Mouse (Mus musculus): ENCODE results near the gene Zfp536.

Zfp536 gene

DNA sequence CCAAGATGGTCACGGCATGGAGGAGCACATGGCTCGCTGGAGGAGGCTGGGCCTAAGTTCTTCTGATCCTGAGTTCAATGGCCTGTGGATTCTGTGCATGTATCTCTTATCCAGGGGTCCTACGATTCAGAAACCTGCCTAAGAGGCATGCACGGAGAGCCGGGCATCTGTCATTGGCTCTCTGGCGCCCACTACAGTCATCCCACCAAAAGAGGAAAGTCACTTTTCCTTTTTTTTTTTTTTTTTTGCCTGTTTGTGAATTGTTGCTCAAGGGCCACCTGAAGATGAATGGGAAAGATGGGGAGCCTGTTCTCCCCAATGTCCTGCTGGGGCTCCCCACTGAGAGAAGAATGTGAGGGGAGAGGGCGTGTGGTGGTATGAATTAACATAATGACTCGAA is 301.7 kb downstream of the Zfp536 start:
- DNase-seq (ENCODE audit: low spot score): no peak

DNA sequence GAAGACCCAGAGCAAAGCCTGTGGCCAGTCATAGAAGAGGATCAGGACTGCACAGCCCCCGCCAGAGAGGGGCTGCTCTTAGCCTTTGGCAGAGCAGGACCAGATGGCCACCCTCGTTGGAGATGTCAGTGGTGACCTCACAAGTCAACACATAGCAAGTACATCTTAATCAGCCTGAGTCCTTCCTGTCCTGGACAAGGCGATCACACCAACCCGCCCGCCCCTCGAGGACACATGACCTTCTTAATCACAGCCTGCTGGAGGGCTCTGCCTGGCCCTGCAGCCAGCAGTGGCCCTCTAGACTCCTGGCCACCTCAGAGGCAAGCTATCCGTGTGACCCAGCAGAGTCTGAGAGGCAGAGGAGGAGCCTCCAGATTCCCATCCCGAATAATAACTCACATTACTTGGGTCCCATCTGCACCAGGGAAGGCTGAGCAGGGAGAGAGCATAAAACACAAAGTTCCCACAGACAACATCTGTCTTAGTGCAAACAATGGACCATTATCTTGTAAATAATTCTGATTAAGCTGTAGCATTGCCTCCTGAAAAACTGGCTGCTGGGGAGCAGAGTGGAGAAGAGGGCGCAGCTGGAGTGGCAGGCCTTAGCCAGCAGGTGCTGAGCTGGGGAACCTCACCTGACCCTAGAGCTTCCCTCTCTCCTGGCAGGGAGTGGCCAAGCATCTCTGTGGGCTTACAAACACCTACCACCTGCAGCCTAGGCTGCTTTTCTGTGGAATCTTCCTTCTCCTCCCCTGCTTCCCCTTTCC is 306.8 kb downstream of the Zfp536 start:
- no peak for DNase-seq (ENCODE audit: low spot score)

DNA sequence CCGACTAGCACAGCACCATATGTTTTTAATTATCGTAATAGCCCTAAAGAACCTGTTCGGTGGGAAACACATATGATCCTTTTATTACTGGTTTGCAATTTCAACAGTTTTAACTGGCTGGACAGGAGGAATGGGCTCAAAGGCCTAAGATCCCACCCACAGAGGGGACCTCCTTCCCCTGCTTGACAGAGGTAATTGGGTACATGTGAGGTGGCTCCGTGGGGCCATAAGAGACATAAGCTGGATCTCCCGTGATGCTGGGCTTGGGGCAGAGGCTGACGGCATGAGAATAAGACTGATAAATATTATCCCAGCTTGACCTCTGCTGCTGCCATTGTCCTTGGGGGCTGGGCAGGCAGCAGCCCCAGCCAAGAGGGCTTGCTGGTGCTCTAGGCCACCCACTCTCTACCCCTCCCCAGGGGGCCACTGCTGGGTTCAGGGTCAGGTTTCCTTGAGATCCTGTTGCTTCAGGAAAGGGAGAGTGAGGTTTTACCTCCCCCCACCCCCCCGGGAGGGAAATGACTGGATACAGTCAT is 309.2 kb downstream of the Zfp536 start:
- DNase-seq (ENCODE audit: low spot score): no peak

DNA sequence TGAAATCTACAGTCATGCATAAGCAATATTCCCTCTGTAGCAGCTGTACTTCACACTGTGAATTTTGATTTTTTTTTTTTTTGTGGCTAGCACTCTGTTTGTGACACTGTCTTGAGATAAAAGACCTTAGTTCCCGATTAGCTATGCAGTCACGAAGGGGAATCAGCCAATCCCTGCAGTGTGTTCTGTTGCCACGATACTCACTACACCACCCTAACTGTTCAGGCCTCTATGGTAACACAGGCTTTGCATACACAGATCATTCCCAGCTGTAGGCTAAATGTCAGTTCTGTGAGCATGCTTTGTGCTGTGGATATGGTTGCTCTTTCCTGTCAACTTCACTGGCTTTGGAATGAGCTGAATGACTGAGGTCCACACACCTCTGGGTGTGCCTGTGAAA is 325.9 kb downstream of the Zfp536 start:
- no peak for DNase-seq (ENCODE audit: low spot score)

DNA sequence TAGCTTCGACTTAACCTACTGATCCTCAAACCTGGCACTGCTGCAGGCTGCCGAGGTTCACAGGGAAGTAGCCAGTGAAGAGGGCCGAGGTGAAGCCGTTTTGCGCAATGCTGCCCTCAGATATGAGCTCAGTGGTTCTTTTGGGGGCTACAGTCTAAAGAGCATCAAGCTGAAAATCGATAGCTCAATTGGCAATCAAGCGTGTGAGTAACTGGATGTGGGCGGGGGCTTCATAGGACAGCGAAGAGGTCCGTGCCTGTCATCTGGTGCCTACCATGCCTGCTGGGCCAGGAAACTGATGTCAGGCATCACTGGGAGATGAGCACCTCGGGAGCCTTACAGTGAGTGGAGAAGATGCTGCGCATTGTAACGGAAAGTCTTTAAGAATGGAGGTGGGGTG is 333.5 kb downstream of the Zfp536 start:
- DNase-seq (ENCODE audit: low spot score): no peak

DNA sequence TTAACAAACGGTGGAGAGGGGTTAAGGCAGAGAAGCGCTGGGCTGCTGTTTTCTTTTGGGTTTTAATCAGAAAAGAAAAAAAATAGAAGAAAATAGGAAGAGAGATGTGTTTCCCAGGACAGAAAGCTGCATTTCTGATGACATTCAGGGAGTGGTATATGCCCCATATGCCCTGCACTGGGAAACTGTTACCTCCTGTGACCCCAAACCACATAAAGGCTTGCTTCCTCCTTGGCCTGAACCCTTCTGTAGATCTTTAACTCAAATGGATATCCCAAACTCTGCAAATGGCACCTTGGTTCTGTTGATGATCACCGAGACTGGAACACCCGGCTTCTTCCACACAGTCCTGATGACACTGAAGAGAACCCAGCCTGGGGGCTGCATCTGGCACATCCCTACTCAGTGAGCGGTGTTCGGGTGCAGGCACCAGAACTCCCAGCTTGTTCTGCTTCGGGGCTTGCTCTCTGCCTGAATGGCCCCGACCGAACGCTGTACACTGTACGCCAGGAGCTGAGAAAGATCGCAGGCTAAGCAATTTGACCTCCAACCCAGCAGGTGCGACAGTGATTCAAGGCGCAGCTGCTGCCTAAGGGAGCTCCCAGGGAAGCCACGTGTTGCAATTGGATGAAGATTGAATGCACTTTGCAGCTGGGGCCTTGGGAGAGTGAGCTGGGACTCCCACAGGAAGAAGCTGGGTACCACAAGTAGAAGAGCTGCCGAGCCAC is 334.2 kb downstream of the Zfp536 start:
- DNase-seq (ENCODE audit: low spot score): no peak

DNA sequence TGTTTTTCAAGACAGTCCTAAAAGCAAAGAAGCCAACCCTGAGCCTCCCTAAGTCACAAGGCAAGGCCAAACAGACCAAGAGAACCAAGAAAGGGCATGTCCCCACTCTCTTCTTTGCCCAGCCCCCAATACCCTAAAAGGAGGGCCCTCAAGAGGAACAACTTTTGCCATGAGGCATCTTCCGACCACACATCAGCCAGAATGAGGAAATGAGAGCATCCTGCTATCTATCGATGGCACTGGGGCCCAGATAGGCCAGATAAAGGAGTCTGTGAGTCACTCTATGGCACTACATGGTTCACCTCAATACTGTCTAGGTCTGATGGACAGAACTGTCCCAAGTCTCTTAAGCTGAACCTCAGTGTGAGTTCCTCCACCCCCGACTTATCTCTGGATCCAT is 335.6 kb downstream of the Zfp536 start:
- DNase-seq (ENCODE audit: low spot score): no peak

DNA sequence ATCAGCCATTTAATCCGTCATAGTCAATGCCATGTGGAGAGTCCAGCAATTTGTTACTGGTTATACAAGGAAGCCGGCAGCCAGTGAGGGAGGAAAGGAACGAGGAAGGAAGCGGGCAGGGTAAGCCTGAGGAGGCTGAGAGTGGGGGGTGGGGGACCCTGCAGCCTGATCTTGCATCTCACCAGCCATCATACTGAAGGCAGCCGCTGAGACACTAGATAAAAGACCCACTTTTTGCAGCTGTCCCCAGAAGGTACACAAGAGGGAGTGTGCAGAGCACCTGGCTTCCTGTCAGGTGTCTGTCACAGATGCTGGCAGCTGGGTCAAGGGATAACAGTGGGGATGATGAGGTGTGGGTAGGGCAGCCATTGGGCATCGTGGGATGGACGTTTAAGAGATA is 340.3 kb downstream of the Zfp536 start:
- DNase-seq (ENCODE audit: low spot score): no peak

DNA sequence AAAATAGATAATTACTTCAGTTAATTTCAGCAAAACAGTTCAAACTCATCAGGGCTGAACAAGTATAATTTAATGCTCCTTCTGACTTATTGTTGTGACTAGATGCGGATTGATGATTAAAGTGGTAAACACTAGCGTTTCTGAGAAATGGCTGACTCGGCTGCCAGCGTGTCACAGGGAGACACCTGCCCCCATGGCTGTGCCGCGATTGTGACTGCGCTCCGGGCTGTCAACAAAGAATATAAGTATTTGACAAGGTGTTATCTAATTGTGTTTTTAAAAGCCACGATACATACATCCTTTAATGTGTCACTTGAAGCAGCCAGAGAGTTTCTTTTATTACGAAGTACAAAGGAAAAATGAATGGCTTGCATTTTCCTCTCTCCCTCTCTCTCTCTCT is 342.0 kb downstream of the Zfp536 start:
- DNase-seq (ENCODE audit: low spot score): no peak

DNA sequence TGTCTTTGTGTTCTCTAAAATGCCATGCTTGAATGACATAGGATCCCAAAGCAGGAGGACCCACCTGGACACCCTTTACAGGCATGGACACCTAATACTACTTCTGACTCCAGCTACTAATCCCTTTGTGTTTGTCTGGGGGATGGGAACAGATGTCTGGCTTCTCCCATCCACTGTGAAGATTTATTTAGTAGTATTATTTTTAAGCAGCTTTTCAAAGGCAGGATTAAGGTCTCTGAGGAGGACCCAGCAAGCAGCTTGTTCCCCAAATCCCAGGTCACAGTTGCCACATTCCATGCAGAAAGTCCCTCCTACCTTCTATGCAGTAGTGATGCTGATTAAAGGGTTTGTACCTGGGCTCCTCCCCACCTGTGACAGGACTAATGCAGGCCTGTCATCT is 347.4 kb downstream of the Zfp536 start:
- no peak for DNase-seq (ENCODE audit: low spot score)

DNA sequence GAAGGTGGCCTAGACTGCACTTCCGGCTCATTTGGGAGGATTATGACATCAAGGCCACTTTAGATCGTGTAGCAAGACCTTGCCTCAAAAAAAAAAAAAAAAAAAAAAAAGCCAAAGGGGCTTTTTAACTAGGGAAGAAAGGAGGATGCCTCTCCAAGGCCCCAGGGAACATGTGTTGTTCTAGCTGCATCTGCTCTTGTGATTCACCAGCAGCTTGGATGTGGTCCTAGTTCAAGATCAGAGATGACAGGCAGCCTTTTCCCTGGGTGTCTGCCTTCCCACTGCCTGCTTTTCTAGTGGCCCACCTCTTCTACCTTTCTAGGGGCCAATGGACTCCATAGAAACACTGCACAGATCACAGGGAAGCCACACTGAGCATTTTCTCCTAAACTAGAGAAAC is 350.5 kb downstream of the Zfp536 start:
- no peak for DNase-seq (ENCODE audit: low spot score)
